Mouse (Mus musculus) G1E (cell line): ENCODE results near the gene Fbxo46. TPM values are rescaled to one million over a fixed set of nuclear protein-coding genes. Genes with fewer than 3 reads are reported as not detected.
A peak's percentile ranks its signal among the peaks of the same experiment; 100 is the strongest.

ENCODE experiments used
- ATAC-seq: 2 replicates; pipeline ENCODE4 v1.8.0; 2016; ENCODE audit warnings: mild to moderate bottlenecking; ENCODE audit not compliant: insufficient number of reproducible peaks, poor library complexity, low FRiP score, severe bottlenecking; ENCODE audit errors: extremely low read depth
- DNase-seq: peaks from one replicate; pipeline ENCODE4 v3.0.0; 2012; ENCODE audit warnings: low spot score
- H3K27me3 ChIP-seq: 2 replicates; pipeline ENCODE4 v1.6.1; 2012; ENCODE audit warnings: mild to moderate bottlenecking, low read length, inconsistent platforms; ENCODE audit not compliant: insufficient read depth
- H3K36me3 ChIP-seq: replicated peaks from 2 replicates; pipeline ENCODE3; 2012; ENCODE audit warnings: mild to moderate bottlenecking, inconsistent platforms
- H3K4me1 ChIP-seq: 2 replicates; pipeline ENCODE4 v1.6.1; 2012; ENCODE audit warnings: low read depth, low read length, inconsistent platforms, mixed read lengths; ENCODE audit not compliant: insufficient read depth
- H3K4me3 ChIP-seq: 2 replicates; pipeline ENCODE4 v1.5.1; 2012; ENCODE audit warnings: low read depth, mild to moderate bottlenecking, inconsistent platforms, low read length, moderate library complexity, mixed read lengths
- H3K9me3 ChIP-seq: replicated peaks from 2 replicates; pipeline ENCODE4 v1.6.1; 2012; ENCODE audit warnings: inconsistent platforms
- CTCF ChIP-seq: IDR thresholded peaks from 2 replicates; pipeline ENCODE4 v1.5.1; 2012; ENCODE audit warnings: low read depth, low read length, inconsistent platforms, mixed read lengths
- GATA1 ChIP-seq: IDR thresholded peaks from 2 replicates; pipeline ENCODE4 v1.6.1; 2012; ENCODE audit warnings: borderline replicate concordance, low read length, inconsistent platforms, mixed read lengths
- GATA2 ChIP-seq: IDR thresholded peaks from 2 replicates; pipeline ENCODE4 v1.6.1; 2012; ENCODE audit warnings: low read depth, low read length, inconsistent platforms, borderline replicate concordance
- POLR2AphosphoS5 ChIP-seq: IDR thresholded peaks from 2 replicates; pipeline ENCODE4 v1.6.1; 2012; ENCODE audit warnings: low read depth, low read length, inconsistent platforms; ENCODE audit not compliant: insufficient replicate concordance
- TAL1 ChIP-seq: conservative IDR thresholded peaks from 2 replicates; pipeline ENCODE4 v1.6.1; 2012; ENCODE audit warnings: low read depth, low read length, inconsistent platforms, mixed read lengths
- polyA plus RNA-seq: library from polyadenylated mRNA; stranded (reverse); fragments of >175 nt; gene quantifications from 2 replicates; pipeline ENCODE4 v1.2.3, GENCODE M21; 2012
- total RNA-seq, 2 experiments: library from RNA; stranded (forward) in 1 of 2; stranded (reverse) in 1 of 2; fragments of 200-1000 nt in 1 of 2; fragments of >200 nt in 1 of 2; fragmentation: Nextera tagmentation in 1 of 2; gene quantifications; 2 replicates each; pipeline ENCODE4 v1.2.3; 2014 to 2017

The Fbxo46 gene
- total and polyA plus RNA-seq, 3 experiments: 3.3 to 27.8 (median 7.2) TPM

DNA sequence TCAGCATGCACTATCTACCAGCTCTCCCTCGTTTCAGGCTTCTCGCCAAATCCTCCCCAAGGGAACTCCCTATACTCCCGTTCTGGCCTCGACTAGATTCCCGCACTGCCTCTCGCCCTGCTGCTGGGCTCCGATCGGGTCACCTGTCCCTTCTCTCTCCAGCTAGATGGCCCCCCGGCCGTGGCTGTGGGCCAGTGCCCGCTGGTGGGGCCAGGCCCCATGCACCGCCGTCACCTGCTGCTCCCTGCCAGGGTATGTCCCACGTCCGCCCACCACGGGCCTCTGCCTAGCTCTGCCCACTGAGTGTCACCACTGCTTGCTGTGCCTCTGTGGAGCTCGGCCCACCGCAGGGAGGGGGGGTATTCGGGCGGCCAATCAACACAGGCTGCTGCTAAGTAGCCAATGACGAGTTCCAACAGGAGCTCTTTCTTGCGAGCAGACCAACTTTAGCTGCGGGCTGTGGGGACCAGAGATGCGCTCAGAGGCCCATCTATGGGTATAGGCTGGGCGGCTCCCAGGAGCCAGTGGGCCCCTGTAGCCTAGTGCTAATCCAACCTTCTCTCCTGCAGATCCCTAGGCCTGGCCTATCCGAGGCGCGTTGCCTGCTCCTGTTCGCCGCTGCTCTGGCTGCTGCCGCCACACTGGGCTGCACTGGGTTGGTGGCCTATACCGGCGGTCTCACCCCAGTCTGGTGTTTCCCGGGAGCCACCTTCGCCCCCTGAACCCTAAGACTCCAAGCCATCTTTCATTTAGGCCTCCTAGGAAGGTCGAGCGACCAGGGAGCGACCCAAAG is 27.1 kb upstream of the Fbxo46 start:
- Histone ChIP-seq H3K4me1 (peaks cover 65% of the 10 kb centered on the region), H3K9me3 (no peaks in the 10 kb centered on the region), H3K36me3 (peaks cover 69% of the 10 kb centered on the region), H3K27me3 (peaks cover 18% of the 10 kb centered on the region; the same call in 1 of the 2 replicates), H3K4me3 (no peak overlapping the region; the same call in 1 of the 2 replicates)
- no peak for DNase-seq
- TF ChIP-seq CTCF: no peak
- no peak for TF ChIP-seq GATA1
- no peak for TF ChIP-seq TAL1
- TF ChIP-seq GATA2: no peak
- no peak for TF ChIP-seq POLR2AphosphoS5
- ATAC-seq: no peak

DNA sequence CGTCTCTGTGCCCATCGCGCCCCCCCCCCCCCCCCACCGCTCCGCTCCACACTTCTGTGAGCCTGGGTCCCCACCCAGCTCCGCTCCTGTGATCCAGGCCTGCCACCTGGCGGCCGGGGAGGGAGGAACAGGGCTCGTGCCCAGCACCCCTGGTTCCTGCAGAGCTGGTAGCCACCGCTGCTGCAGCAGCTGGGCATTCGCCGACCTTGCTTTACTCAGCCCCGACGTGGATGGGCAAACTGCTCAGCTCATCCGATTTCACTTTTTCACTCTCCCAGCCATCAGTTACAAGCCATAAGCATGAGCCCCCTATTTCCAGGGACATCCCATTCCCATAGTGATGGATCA is 26.5 kb upstream of the Fbxo46 start:
- H3K36me3 ChIP-seq: peaks cover 68% of the 10 kb centered on the region
- peaks cover 19% of the 10 kb centered on the region; the same call in 1 of the 2 replicates for H3K27me3 ChIP-seq
- H3K9me3 ChIP-seq: no peaks in the 10 kb centered on the region
- TF ChIP-seq CTCF: peak; percentile 67; the same call in 1 of the 2 replicates
- TF ChIP-seq GATA1: no peak
- peaks cover 60% of the 10 kb centered on the region for H3K4me1 ChIP-seq
- ATAC-seq (no peak), DNase-seq (peak; percentile 76)
- peak overlapping the region; percentile 75 for H3K4me3 ChIP-seq

- peaks cover 54% of the 10 kb centered on the region for H3K4me1 ChIP-seq
- no peak for TF ChIP-seq GATA1
- no peak for TF ChIP-seq POLR2AphosphoS5
- TF ChIP-seq CTCF: no peak
- TF ChIP-seq TAL1: no peak
- no peak for TF ChIP-seq GATA2
These were observed 25.9 kb upstream of the Fbxo46 start for GRCm38 (mm10) chr7:19093537-19094385.

GRCm38 (mm10) chr7:19094471-19094825 is 25.2 kb upstream of the Fbxo46 start, which contains the start of gene Six5:
Gene Six5 (plus strand): TSS chr7:19094594.
- Histone ChIP-seq H3K4me3 (peak within 1 kb of the TSS; percentile 75), H3K4me1 (peaks cover 51% of the 10 kb centered on the region), H3K27me3 (peaks cover 23% of the 10 kb centered on the region), H3K9me3 (no peaks in the 10 kb centered on the region), H3K36me3 (peaks cover 56% of the 10 kb centered on the region)
- ATAC-seq (no peak), DNase-seq (no peak)
- TF ChIP-seq CTCF (no peak), POLR2AphosphoS5 (no peak), GATA1 (no peak), TAL1 (no peak), GATA2 (no peak)

More at GRCm38 (mm10) chr7:19093537-19094385, 25.9 kb upstream of the Fbxo46 start:
- no peaks in the 10 kb centered on the region for H3K9me3 ChIP-seq
- H3K27me3 ChIP-seq: peaks cover 20% of the 10 kb centered on the region; the same call in 1 of the 2 replicates
- H3K36me3 ChIP-seq: peaks cover 61% of the 10 kb centered on the region
- peak overlapping the region; percentile 75 for H3K4me3 ChIP-seq
- ATAC-seq (peak; percentile 86), DNase-seq (peak; percentile 97)

GRCm38 (mm10) chr7:19094826-19095750 is 24.6 kb upstream of the Fbxo46 start:
- peak; percentile 41 for DNase-seq
- peaks cover 26% of the 10 kb centered on the region for H3K27me3 ChIP-seq

More at GRCm38 (mm10) chr7:19094826-19095750, 24.6 kb upstream of the Fbxo46 start:
- no peaks in the 10 kb centered on the region for H3K9me3 ChIP-seq
- H3K4me3 ChIP-seq: peak overlapping the region; percentile 75
- peaks cover 51% of the 10 kb centered on the region for H3K36me3 ChIP-seq
- ATAC-seq: no peak
- H3K4me1 ChIP-seq: peaks cover 51% of the 10 kb centered on the region
- no peak for TF ChIP-seq GATA1
- TF ChIP-seq GATA2: no peak
- no peak for TF ChIP-seq TAL1
- TF ChIP-seq POLR2AphosphoS5: no peak
- TF ChIP-seq CTCF: no peak
